Mouse (Mus musculus): Measurements from ENCODE around the gene Zfr. TPM values are rescaled to one million over a fixed set of nuclear protein-coding genes. Genes with fewer than 3 reads are reported as not detected.
"Not testable (repeated sequence)": the region's sequence is repeated elsewhere in the genome, so short reads cannot be mapped to it uniquely, and the experiment has no call there.

The Zfr gene
- total RNA-seq, 2 experiments from 2014 or later = 52.6 to 76.0 TPM

DNA sequence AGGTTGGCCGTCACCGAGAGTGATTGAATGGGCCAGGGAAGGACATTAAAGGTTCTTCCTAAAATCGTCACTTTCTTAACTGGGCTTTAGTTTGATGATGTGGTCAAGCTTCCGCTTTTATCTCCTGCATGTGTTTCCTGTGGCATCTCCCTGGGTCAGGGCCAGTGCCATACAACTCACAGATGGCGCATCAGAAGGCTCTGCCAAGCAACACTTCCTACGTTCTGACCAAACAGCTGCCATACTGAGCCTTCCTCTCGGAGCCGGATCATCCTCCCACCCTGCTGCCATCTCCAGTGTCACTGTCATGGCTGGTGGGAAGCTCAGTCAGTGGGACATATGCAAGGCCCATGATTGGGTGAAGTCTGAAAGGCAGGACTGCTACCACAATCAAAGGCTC lies 93.9 kb downstream of the Zfr start:
- peak; percentile 90 for ATAC-seq (replicated peaks; ENCODE audit: poor library complexity, severe bottlenecking)

DNA sequence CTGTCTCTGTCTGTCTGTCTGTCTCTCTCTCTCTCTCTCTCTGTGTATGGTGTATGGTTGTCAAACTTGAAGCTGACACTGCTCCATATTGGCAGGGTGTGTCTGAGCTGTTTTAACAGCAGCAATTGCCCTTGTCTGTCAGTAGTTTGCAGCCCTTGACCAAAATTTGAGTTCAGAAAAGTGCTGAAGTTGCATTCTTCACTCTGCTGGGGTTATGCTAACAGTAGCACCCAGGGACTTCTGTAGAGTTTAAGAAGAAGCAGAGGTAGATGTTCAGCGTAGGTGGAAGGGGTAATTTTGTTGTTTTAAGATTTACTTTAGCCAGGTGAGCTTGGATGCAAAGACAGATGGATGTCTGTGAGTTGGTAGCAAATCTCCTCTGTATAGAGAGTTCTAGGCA lies 94.6 kb downstream of the Zfr start:
- no peak for ATAC-seq (replicated peaks; ENCODE audit: poor library complexity, severe bottlenecking)

DNA sequence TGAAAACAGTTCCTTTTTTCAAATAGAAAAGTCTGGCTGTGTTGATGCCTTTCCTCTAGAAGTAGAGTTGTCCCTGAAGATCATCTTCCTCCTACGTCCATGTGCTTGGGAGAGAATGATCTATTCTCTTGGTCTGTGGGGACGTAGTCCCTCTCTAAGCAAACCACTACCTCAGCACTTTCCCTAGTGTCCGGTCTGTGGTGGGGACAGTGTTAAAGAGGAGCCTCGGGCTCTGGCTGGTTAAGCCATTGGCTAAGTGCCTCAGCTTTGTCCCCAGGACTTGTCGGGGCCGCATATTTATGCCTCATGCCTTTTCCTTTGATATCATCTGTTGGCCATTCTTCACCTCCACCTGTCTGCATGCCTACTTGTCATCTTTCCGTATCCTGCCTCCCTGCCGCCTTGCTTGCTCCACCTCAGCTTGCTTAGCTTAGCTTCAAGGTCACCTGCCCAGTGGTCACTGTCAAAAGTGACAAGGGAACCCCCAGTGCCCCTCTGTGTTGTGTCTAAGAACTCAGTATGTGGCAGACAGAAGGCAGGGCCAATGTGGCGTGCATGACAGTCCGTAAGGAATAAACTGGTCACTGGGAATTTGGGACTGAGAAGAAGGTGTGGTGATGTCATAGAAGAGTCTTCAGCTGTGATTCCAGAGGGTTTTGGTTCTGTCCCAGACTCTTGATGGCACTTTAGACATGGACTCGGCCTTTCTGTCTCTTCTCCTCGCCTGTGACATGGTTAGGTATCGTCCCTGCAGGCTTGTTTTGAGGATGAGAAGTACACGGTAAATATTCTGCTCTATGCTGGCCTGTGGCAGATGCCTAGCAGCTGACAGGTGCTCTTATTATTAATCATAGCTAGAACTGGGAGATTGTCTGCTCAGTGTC lies 97.1 kb downstream of the Zfr start:
- no peak for ATAC-seq (replicated peaks; ENCODE audit: poor library complexity, severe bottlenecking)

GRCm38 (mm10) chr15:12215415-12215718 lies 97.7 kb downstream of the Zfr start:
- ATAC-seq (replicated peaks; ENCODE audit: poor library complexity, severe bottlenecking) = no peak

DNA sequence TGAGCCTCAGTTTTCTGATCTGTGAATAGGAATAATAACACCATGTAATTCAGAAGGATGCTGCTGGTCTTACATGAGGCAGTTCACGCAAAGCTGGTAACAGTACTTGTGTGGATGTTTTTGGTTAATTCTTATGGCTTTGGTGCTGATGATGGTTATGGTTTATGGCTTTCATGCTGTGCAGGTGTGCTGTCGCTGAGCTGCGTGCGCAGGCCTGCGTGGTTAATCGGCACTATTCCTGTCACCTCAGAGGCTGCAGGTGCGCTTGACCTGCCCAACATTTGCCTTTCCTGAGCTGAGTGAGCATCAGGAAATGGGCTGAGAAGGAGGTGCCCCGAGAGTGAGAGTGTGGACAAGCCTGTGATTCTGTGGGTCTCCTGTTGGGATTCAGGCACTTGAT lies 98.5 kb downstream of the Zfr start:
- ATAC-seq (replicated peaks; ENCODE audit: poor library complexity, severe bottlenecking) = no peak

DNA sequence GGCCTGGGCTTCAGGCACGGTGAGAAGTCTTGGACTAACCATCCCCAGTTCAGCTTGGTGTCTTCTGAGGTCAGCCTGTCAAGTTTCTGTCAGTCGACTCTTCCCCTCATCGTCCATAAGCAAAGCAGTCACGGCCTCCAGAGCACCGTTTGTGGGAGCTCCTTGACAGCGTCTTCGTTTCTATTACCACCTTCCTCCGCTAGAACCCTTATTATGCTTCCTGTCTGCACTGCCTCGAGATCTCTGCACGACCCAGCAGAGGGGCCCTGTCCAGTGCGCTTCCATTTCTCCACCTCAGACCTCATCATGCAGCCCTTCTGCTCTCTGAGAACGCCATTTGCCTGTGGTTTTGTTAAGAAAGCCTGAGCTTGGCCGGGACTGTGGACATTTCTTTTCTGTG lies 99.2 kb downstream of the Zfr start:
- ATAC-seq (replicated peaks; ENCODE audit: poor library complexity, severe bottlenecking) = peak; percentile 66

DNA sequence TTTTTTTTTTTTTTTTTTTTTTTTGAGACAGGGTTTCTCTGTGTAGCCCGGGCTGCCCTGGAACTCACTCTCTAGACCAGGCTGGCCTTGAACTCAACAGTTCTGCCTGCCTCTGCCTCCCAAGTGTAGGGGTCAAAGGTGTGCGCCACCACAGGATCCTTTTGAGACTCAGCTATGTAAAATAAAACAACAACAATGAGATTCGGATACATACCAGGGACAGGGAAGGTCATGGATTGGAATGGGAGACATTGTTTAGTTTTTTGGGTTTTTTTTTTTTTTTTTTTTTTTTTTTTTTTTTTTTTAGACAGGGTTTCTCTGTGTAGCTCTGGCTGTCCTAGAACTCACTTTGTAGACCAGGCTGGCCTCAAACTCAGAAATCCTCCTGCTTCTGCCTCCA lies 99.7 kb downstream of the Zfr start:
- ATAC-seq (replicated peaks; ENCODE audit: poor library complexity, severe bottlenecking) = not testable (repeated sequence)

GRCm38 (mm10) chr15:12217849-12218248 lies 100.2 kb downstream of the Zfr start:
- no peak; the same call in 1 of the 2 replicates for ATAC-seq (replicated peaks; ENCODE audit: poor library complexity, severe bottlenecking)

- ATAC-seq (replicated peaks; ENCODE audit: poor library complexity, severe bottlenecking) = no peak
These were observed 101.2 kb downstream of the Zfr start for GRCm38 (mm10) chr15:12218583-12219382.

GRCm38 (mm10) chr15:12221131-12221530 lies 103.5 kb downstream of the Zfr start:
- no peak for ATAC-seq (replicated peaks; ENCODE audit: poor library complexity, severe bottlenecking)

- ATAC-seq (replicated peaks; ENCODE audit: poor library complexity, severe bottlenecking) = no peak
These were observed 105.1 kb downstream of the Zfr start for GRCm38 (mm10) chr15:12222564-12223302.

GRCm38 (mm10) chr15:12223393-12223792 lies 105.8 kb downstream of the Zfr start:
- no peak for ATAC-seq (replicated peaks; ENCODE audit: poor library complexity, severe bottlenecking)

DNA sequence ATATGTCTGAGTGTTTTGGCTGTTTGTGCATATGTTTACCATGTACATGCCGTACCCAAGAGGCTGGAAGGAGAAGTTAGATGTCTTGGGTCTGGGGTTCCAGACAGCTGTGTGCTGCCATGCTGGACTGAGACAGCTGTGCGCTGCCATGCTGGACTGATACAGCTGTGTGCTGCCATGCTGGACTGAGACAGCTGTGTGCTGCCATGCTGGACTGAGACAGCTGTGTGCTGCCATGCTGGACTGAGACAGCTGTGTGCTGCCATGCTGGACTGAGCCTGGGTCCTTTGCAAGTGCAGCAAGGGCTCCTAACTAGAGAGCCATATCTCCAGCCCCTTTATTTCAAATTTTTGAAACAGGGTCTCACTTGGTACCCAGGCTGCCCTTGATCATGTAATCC lies 106.6 kb downstream of the Zfr start:
- ATAC-seq (replicated peaks; ENCODE audit: poor library complexity, severe bottlenecking) = no peak

DNA sequence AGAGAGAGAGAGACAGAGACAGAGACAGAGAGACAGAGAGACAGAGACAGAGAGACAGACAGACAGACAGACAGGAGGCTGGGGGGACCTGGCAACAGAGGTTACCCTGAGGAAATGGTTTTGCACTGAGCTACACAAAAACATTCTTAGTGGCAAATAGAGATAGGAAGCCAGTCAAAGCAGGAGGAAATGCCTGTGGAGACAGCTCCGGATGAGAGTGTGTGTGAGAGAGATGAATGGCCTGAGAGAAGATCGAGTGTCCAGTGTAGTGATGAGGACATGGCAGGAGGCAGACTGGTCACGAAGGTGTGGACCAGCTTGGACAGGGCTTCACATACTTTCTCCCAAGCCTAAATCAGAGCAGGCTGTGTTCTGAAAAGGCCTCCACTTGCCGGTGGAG lies 107.4 kb downstream of the Zfr start:
- no peak for ATAC-seq (replicated peaks; ENCODE audit: poor library complexity, severe bottlenecking)

DNA sequence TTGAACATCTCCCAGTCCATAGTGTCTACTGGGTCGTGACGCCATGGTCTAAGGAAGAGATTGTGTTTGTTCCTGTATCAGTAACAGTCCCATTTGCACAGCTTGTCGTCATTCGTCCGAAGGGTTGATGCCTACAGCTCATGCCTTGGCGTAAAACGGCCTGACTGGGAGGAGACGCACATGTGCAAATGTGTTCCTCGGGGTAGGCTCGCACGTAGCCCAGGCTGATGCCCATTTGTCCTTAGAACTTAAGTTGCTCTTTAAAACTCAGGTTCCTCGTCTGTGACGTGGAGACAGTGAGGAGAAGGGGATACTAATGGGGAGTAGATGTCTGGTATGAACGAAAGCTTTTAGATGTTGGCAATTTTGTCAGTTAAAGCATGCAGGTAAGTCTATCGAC lies 109.3 kb downstream of the Zfr start:
- no peak for ATAC-seq (replicated peaks; ENCODE audit: poor library complexity, severe bottlenecking)

GRCm38 (mm10) chr15:12227355-12227754 lies 109.7 kb downstream of the Zfr start:
- ATAC-seq (replicated peaks; ENCODE audit: poor library complexity, severe bottlenecking) = no peak

DNA sequence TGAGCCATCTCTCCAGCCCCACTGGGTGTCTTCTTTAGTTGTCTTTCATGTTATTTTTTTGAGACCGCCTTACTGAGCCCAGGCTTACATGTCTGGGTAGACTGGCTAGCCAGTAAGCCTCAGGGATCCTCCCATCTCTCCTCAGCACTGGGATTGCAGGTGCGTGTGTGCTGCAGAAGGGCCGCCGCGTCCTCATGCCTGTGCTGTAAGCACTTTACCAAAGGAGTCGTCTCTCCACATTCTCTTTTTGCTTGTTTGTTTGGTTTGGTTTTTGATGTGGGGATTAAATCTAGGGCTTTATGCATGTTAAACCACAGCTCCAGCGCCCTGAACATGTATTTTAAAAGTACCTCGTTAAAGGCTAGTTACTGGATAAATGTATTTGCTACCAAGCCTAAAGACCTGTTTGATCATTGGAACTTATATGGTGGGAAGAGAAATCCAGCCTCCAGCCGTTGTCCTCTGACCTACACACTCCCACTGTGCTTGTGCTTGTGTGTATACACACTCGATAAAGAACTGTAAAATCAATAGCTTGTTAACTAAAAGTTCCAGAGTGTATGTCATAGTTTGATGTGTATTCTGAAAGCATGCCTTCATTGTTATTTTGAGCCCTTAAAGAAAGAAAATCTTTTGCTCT lies 112.1 kb downstream of the Zfr start:
- no peak for ATAC-seq (replicated peaks; ENCODE audit: poor library complexity, severe bottlenecking)

- peak; percentile 47 for ATAC-seq (replicated peaks; ENCODE audit: poor library complexity, severe bottlenecking)
These were observed 112.8 kb downstream of the Zfr start for GRCm38 (mm10) chr15:12230243-12230935.

DNA sequence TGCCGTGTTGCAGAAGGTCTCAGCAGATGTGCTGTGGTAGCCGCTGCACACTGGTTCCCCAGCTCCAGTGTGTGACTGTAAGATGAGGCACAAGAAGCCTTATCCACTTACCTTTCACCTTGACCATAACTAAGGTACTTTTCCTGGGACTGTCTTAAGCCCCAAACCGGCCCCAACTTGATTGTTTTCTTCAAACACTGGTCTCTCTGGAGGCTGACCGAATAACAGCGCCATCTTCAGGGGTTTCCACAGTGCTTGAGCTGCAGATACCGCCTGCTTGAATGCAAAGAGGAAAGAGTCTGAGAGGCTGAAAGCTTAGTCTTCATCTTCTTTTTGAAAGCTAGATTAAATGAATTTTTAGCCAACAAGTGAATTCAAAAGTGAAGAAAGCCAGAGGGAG lies 113.8 kb downstream of the Zfr start:
- ATAC-seq (replicated peaks; ENCODE audit: poor library complexity, severe bottlenecking) = no peak

GRCm38 (mm10) chr15:12232429-12232828 lies 114.8 kb downstream of the Zfr start:
- ATAC-seq (replicated peaks; ENCODE audit: poor library complexity, severe bottlenecking) = no peak

Measured in granulocyte monocyte progenitor cell, adult 5-6 weeks (primary cell).